Comparison of ENCODE assay signal across 8 mouse cellular contexts in the genomic region with DNA sequence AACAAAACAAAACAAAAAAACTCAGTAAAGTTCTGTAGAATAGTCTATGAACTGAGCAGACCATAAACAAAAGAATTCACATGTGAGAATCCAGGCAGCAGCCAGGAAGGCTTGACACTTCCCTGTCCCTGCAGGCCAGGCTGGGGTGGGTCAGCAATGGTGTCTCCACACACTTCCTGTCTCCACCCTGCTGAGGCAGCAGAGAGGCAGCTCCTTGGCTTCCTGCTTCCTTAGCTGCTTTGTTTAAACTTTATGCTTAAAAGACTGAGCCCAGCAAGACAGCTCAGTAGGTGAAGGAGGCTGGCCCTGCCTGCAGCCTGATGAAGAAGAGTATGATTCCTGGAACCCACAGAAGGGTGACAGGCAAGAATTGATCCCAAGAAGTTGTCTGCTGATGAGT.
DNase-seq lines count a peak whose midpoint lies in the region; ATAC-seq and TF ChIP-seq lines count a peak whose summit lies in the region.

No protein-coding gene starts in this region.

- no peaks in the 10 kb centered on the region for H3K36me3 ChIP-seq in ES-E14 (ENCODE audit: control insufficient read depth, insufficient read depth, low read length, poor library complexity, severe bottlenecking)
- H3K36me3 ChIP-seq in lung, embryonic 15.5 days = no peaks in the 10 kb centered on the region

- H3K4me3 ChIP-seq in ES-E14 (ENCODE audit: insufficient read depth in 1 of 2, low read depth in 1 of 2, low read length in 2 of 2, poor library complexity in 1 of 2, severe bottlenecking in 1 of 2) = no peak overlapping the region
- H3K4me3 ChIP-seq in lung, embryonic 15.5 days = no peak overlapping the region

- DNase-seq in 416B (ENCODE audit: low read depth) (peak; percentile 83), ES-E14 (ENCODE audit: low read depth, low spot score) (peak; percentile 34)
- peak; percentile 58 for DNase-seq in gastrocnemius, postnatal 14 days
- peak; percentile 53 for DNase-seq in kidney, adult 18-20 months
- DNase-seq in thymus, postnatal 0 days (ENCODE audit: low spot score) = peak; percentile 70
- DNase-seq in cerebellum, adult 8-10 months = no peak

- in situ Hi-C loops in ES-E14 (cut with MboI; ENCODE audit: low sequenced_read_pairs in 2 of 2, unreplicated experiment in 2 of 2) = no loop called here

- H3K9me3 ChIP-seq in ES-E14 (ENCODE audit: control insufficient read depth, insufficient read depth, low read depth, low read length) = no peaks in the 10 kb centered on the region
- no peaks in the 10 kb centered on the region for H3K9me3 ChIP-seq in lung, embryonic 15.5 days

- peak; percentile 69; the same call in 1 of the 2 replicates for ATAC-seq in lung, embryonic 15.5 days (ENCODE audit: borderline replicate concordance, extremely low read depth, low FRiP score, low TSS enrichment)
- no peak for ATAC-seq in erythroblast, adult 5-6 weeks (replicated peaks; ENCODE audit: low FRiP score, poor library complexity, severe bottlenecking)

- no peak overlapping the region for H3K9ac ChIP-seq in ES-E14 (ENCODE audit: insufficient read depth, low read depth, low read length, poor library complexity, severe bottlenecking)
- no peak overlapping the region for H3K9ac ChIP-seq in lung, embryonic 15.5 days

- peak overlapping the region; percentile 82; the same call in 1 of the 2 replicates for H3K27ac ChIP-seq in ES-E14 (ENCODE audit: insufficient read depth, low read depth, low read length, poor library complexity, severe bottlenecking)
- peak overlapping the region; percentile 63 for H3K27ac ChIP-seq in lung, embryonic 15.5 days

- intact Hi-C loops in gastrocnemius, postnatal 14 days (cut with DNase I; ENCODE audit: low total_unique reads) = no loop called here

- H3K4me1 ChIP-seq in ES-E14 (ENCODE audit: control insufficient read depth in 2 of 2, insufficient read depth in 2 of 2, low read length in 2 of 2, poor library complexity in 1 of 2) = peaks cover 9 to 25% of the 10 kb centered on the region in 2 experiments
- peaks cover 77% of the 10 kb centered on the region for H3K4me1 ChIP-seq in lung, embryonic 15.5 days

- no peaks in the 10 kb centered on the region for H3K27me3 ChIP-seq in lung, embryonic 15.5 days

- H3K4me2 ChIP-seq in lung, embryonic 15.5 days = no peak overlapping the region

TF ChIP-seq in ES-E14, 5 proteins besides CTCF, POLR2A, EP300 and RAD21:
- TF ChIP-seq ZC3H11A (IDR thresholded peaks at IDR 0.05; ENCODE audit: borderline replicate concordance, low read depth, low read length) = no peak
- peak; percentile 46; the same call in 1 of the 2 replicates for TF ChIP-seq MAFK (IDR thresholded peaks at IDR 0.05; ENCODE audit: insufficient read depth, low read depth, low read length)
